Mouse (Mus musculus) lung, embryonic 14.5 days (tissue): Measurements from ENCODE around the gene Fam210b. TPM values are rescaled to one million over a fixed set of nuclear protein-coding genes. Genes with fewer than 3 reads are reported as not detected.

Experiments used
- ATAC-seq: fragments of 200-750 bp; cut with Nextera tagmentation; 2 replicates; pipeline ENCODE4 v1.8.0; 2017; ENCODE audit warnings: mild to moderate bottlenecking, moderate TSS enrichment, moderate library complexity; ENCODE audit not compliant: insufficient read depth
- DNase-seq: peaks from one replicate; pipeline ENCODE4 v3.0.0-alpha.2; 2015
- H3K27ac ChIP-seq: fragments of 300-500 bp; sonication (generic); 2 replicates; pipeline ENCODE4 v1.5.1; 2014; ENCODE audit warnings: low read depth, mild to moderate bottlenecking, moderate library complexity
- H3K27me3 ChIP-seq: fragments of 300-500 bp; sonication (generic); 2 replicates; pipeline ENCODE4 v1.6.1; 2014; ENCODE audit warnings: low read length, control low read depth; ENCODE audit not compliant: insufficient read depth
- H3K36me3 ChIP-seq: fragments of 300-500 bp; sonication (generic); 2 replicates; pipeline ENCODE4 v1.6.1; 2014; ENCODE audit warnings: control low read depth; ENCODE audit not compliant: insufficient read depth
- H3K4me1 ChIP-seq: fragments of 300-500 bp; sonication (generic); 2 replicates; pipeline ENCODE4 v1.6.1; 2014; ENCODE audit warnings: antibody characterized with exemption, control low read depth; ENCODE audit not compliant: insufficient read depth
- H3K4me2 ChIP-seq: fragments of 300-500 bp; sonication (generic); 2 replicates; pipeline ENCODE4 v1.6.1; 2014; ENCODE audit warnings: mild to moderate bottlenecking
- H3K4me3 ChIP-seq: fragments of 300-500 bp; sonication (generic); 2 replicates; pipeline ENCODE4 v1.5.1; 2014; ENCODE audit warnings: low read depth, low read length
- H3K9ac ChIP-seq: fragments of 300-500 bp; sonication (generic); 2 replicates; pipeline ENCODE4 v1.6.1; 2014
- H3K9me3 ChIP-seq: fragments of 300-500 bp; sonication (generic); 2 replicates; pipeline ENCODE4 v1.6.1; 2016; ENCODE audit warnings: low read depth, low read length, control low read depth
- CTCF ChIP-seq: IDR thresholded peaks from 2 replicates; pipeline ENCODE4 v1.5.1; 2016; ENCODE audit warnings: antibody characterized with exemption, low read depth
- WGBS: fragments of 180-500 bp; shearing (Covaris S2); extraction: QIAGEN DNeasy Blood & Tissue Kit; methylation state at CpG from one replicate; pipeline ENCODE4 v1.1.7; 2014; 5-methylcytosine and 5-hydroxymethylcytosine counted together
- polyA plus RNA-seq: library from polyadenylated mRNA; unstranded; fragments of >200 nt; fragmentation: Nextera tagmentation; extraction: Ambion mirVana; gene quantifications from 2 replicates; pipeline ENCODE4 v1.2.1, GENCODE M21; 2014

The Fam210b gene
- polyA plus RNA-seq, 1 experiment from 2014 or later = 31.0 TPM

DNA sequence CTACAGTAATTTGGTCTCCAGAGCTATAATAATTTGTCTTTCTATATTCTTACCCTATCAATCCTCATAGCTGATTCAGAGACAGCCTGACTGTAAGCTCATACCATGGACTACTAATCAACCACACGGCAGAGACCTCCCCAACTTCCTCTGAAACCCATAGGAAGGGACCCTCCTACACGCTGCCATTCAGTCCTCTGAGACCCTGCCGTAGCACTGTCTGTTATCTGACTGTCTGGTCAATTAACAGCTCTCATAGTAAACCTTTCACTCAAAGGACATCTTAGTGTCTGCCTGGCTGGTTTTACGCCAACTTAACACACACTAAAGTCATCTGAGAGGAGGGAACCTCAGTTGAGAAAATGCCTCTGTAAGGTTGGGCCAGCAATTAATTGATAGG, 38.8 kb upstream of the Fam210b start:
- Histone ChIP-seq H3K4me2 (no peak overlapping the region), H3K4me1 (no peaks in the 10 kb centered on the region), H3K36me3 (no peaks in the 10 kb centered on the region), H3K9me3 (no peaks in the 10 kb centered on the region), H3K27me3 (no peaks in the 10 kb centered on the region), H3K27ac (no peak overlapping the region), H3K4me3 (no peak overlapping the region), H3K9ac (no peak overlapping the region)
- no peak for ATAC-seq
- WGBS = 67% methylated on average over 4 of the region's 4 CpGs
- no peak for TF ChIP-seq CTCF
- no peak for DNase-seq

DNA sequence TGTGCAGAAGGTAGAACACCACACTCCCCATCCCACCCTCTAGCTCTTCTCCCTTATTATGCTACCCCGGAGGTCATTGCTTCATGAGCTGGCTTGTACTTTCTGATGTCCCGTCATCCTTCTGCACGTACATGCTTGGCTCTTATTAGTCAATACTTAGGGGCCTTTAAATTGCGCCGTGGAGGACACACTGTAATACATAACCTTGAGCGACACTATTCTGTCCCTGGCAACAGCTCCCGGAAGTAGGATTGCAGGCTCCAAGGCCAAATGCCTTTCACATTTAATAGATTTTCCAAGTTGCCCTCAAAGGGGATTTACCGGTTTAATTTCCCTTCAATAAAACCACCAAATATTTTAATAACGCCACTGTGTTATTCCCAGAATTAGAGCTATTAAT, 33.6 kb upstream of the Fam210b start:
- H3K27ac ChIP-seq = no peak overlapping the region
- WGBS = 87% methylated on average over 9 of the region's 9 CpGs
- no peak for ATAC-seq
- no peaks in the 10 kb centered on the region for H3K9me3 ChIP-seq
- no peak overlapping the region for H3K4me2 ChIP-seq
- H3K27me3 ChIP-seq = no peaks in the 10 kb centered on the region
- DNase-seq = no peak
- H3K9ac ChIP-seq = no peak overlapping the region
- no peaks in the 10 kb centered on the region for H3K4me1 ChIP-seq
- H3K36me3 ChIP-seq = no peaks in the 10 kb centered on the region
- no peak overlapping the region for H3K4me3 ChIP-seq
- no peak for TF ChIP-seq CTCF

DNA sequence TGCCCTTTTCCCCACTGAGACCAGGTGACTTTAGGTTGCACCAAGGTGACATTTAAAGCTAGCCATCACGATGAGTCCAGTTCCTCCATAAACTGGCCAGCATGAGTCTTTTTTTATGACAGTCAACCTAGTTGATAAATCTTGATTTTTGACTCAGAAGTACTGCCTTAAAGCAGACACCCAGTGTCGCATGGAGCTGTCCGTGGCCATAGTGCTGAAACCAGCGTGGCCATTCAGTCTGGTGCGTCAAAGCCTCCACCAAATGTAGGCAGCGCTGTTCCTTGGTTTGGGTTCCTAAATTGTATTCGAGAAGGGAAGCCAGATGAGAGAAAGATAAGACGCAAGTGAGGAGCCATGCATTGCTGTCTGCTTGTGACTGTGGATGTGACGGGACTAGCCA, 24.5 kb upstream of the Fam210b start:
- H3K4me2 ChIP-seq = no peak overlapping the region
- H3K4me3 ChIP-seq = no peak overlapping the region
- WGBS = 10% methylated on average over 9 of the region's 9 CpGs
- DNase-seq (peak; percentile 94), ATAC-seq (peak; percentile 69; the same call in 1 of the 2 replicates)
- H3K9me3 ChIP-seq = no peaks in the 10 kb centered on the region
- no peak overlapping the region for H3K27ac ChIP-seq
- no peak overlapping the region for H3K9ac ChIP-seq
- H3K27me3 ChIP-seq = no peaks in the 10 kb centered on the region
- H3K36me3 ChIP-seq = no peaks in the 10 kb centered on the region
- H3K4me1 ChIP-seq = no peaks in the 10 kb centered on the region
- TF ChIP-seq CTCF = peak; percentile 28; the same call in 1 of the 2 replicates

DNA sequence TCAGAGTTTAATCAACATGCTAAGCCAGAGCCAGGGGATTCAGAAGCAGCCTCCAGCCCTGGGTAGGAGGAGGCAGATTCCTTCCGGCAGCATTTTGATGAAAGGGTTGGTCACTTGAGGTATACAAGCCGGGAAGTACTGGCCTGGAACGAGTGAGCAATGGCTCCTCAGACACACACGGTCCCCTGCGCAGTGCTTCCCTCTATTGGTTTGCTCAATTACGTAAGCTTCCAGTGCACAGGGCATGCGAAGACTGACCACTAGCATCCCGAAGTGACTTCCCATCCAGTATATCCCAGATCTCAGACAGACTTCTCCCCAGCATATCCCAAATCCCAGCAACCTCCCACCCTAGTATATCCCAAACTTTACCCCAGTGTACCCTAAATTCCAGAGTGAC, 17.1 kb upstream of the Fam210b start:
- Histone ChIP-seq H3K27me3 (peaks cover 5% of the 10 kb centered on the region; the same call in 1 of the 2 replicates), H3K4me3 (no peak overlapping the region), H3K9ac (no peak overlapping the region), H3K4me2 (no peak overlapping the region), H3K36me3 (no peaks in the 10 kb centered on the region), H3K27ac (no peak overlapping the region), H3K9me3 (no peaks in the 10 kb centered on the region), H3K4me1 (no peaks in the 10 kb centered on the region)
- ATAC-seq (no peak), DNase-seq (no peak)
- TF ChIP-seq CTCF = no peak
- WGBS = 58% methylated on average over 8 of the region's 8 CpGs

DNA sequence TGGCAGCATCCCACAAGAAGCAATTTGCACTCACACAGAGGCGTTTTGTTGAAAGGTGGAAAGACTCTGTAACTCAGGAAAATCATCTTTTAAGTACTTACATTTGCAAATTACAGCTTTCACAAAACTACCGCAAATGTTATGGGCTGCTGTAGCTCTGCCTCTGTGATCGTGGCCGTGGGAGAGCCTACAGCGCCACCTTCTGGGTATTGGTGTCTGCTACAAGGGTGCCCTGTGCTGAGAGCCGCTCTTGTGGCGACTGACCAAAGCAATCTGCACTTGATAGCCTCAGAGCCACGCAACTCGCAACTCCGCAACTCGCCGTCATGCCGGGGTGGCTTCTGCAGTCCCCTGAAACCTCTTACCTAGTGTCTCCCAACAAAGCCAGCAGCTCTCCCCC, 16.2 kb upstream of the Fam210b start:
- H3K4me2 ChIP-seq = no peak overlapping the region
- peak; percentile 85 for TF ChIP-seq CTCF
- WGBS = 6% methylated on average over 13 of the region's 13 CpGs

DNA sequence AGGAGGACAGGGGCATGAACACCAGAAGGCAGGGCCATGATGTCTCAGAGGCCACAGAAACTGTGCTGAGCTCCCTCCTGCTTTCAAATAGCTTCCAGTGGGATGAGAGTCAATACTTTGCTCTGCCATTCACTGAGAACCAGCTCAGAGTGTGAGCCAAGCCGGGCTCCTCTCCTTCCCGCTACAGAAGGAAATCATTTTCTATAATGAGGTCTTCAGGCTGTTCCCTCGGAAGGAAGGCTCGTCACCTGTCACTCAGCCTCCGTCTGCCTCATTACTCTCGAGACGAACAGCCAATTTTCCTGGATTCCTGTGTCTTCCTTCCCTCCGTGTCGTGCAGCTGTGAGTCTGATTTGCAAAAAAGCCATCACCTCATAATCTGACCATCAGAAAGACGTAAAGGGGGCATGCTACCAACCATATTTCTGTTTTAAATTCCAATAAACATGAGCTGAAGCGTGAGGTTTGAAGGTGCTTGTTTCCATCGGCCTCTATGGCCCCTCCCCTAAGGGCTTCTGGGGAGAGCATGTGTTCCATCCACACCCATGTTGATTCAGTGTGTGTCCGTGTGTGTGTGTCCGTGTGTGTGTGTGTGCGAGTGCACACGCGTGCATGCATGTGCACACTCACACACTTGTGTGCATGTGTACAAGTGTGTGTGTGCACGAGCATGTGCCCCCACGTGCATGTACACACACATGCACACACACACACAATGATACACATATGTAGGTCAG, 7.0 kb upstream of the Fam210b start:
- Histone ChIP-seq H3K9me3 (no peaks in the 10 kb centered on the region), H3K27me3 (no peaks in the 10 kb centered on the region), H3K36me3 (no peaks in the 10 kb centered on the region), H3K4me2 (no peak overlapping the region), H3K9ac (no peak overlapping the region), H3K4me3 (no peak overlapping the region), H3K4me1 (no peaks in the 10 kb centered on the region), H3K27ac (no peak overlapping the region)
- ATAC-seq = no peak
- no peak for DNase-seq
- TF ChIP-seq CTCF = no peak
- WGBS = 66% methylated on average over 19 of the region's 19 CpGs

More for the DNA sequence above, 16.2 kb upstream of the Fam210b start:
- Histone ChIP-seq H3K9me3 (no peaks in the 10 kb centered on the region), H3K36me3 (no peaks in the 10 kb centered on the region), H3K4me3 (no peak overlapping the region), H3K27ac (no peak overlapping the region), H3K9ac (no peak overlapping the region), H3K4me1 (no peaks in the 10 kb centered on the region), H3K27me3 (peaks cover 5% of the 10 kb centered on the region; the same call in 1 of the 2 replicates)
- ATAC-seq (peak; percentile 56; the same call in 1 of the 2 replicates), DNase-seq (peak; percentile 81)

DNA sequence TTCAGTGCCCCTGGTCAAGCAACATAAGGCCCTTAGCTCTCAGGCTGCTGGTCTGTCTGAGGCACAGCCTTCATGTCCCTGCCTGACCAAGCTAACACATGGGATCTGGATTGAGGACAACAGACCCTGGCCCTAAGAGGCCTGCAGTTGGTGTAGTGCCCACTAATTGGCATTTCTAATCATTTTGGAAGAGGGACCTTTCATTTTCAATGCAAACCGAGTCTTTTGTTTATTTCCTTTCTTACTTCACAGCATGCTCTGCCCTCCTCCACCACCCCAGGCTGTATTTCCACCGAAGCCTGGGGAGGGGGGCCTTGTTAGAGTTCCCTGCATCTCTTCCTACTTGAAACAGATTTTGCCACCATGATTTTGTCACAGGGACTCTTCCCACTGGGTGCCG, 4.4 kb upstream of the Fam210b start:
- WGBS = 45% methylated on average over 3 of the region's 3 CpGs

More for the DNA sequence above, 4.4 kb upstream of the Fam210b start:
- ATAC-seq = no peak
- Histone ChIP-seq H3K9me3 (no peaks in the 10 kb centered on the region), H3K4me3 (no peak overlapping the region), H3K27ac (no peak overlapping the region), H3K4me1 (peaks cover 5% of the 10 kb centered on the region), H3K36me3 (no peaks in the 10 kb centered on the region), H3K27me3 (no peaks in the 10 kb centered on the region), H3K4me2 (no peak overlapping the region), H3K9ac (no peak overlapping the region)
- TF ChIP-seq CTCF = no peak
- DNase-seq = no peak
